Mouse (Mus musculus) stomach, postnatal 0 days (tissue): ENCODE measurements around the gene Gipr. TPM values are rescaled to one million over a fixed set of nuclear protein-coding genes. Genes with fewer than 3 reads are reported as not detected.
A peak's percentile ranks its signal among the peaks of the same experiment; 100 is the strongest.

Experiments
- ATAC-seq: fragments of 200-750 bp; cut with Nextera tagmentation; 2 replicates; pipeline ENCODE4 v1.8.0; 2017; ENCODE audit not compliant: low FRiP score, low TSS enrichment
- DNase-seq: peaks from one replicate; pipeline ENCODE4 v3.0.0-alpha.2; 2016; ENCODE audit warnings: low spot score
- H3K27ac ChIP-seq: fragments of 300-500 bp; sonication (generic); replicated peaks from 2 replicates; pipeline ENCODE4 v1.5.1; 2014; ENCODE audit warnings: mild to moderate bottlenecking, control low read depth
- H3K27me3 ChIP-seq: fragments of 300-500 bp; sonication (generic); 2 replicates; pipeline ENCODE4 v1.6.1; 2014; ENCODE audit warnings: low read length; ENCODE audit not compliant: control insufficient read depth, insufficient read depth
- H3K36me3 ChIP-seq: fragments of 300-500 bp; sonication (generic); 2 replicates; pipeline ENCODE4 v1.6.1; 2014; ENCODE audit warnings: low read length, mixed read lengths; ENCODE audit not compliant: control insufficient read depth, insufficient read depth
- H3K4me1 ChIP-seq: fragments of 300-500 bp; sonication (generic); replicated peaks from 2 replicates; pipeline ENCODE4 v1.6.1; 2014; ENCODE audit warnings: antibody characterized with exemption; ENCODE audit not compliant: control insufficient read depth, insufficient read depth
- H3K4me2 ChIP-seq: fragments of 300-500 bp; sonication (generic); replicated peaks from 2 replicates; pipeline ENCODE4 v1.6.1; 2014; ENCODE audit warnings: low read depth, mild to moderate bottlenecking, control low read depth, moderate library complexity
- H3K4me3 ChIP-seq: fragments of 300-500 bp; sonication (generic); 2 replicates; pipeline ENCODE4 v1.5.1; 2014; ENCODE audit warnings: low read depth, low read length, control low read depth
- H3K9ac ChIP-seq: fragments of 300-500 bp; sonication (generic); 2 replicates; pipeline ENCODE4 v1.6.1; 2014; ENCODE audit warnings: mild to moderate bottlenecking, low read length, control low read depth, mixed read lengths
- H3K9me3 ChIP-seq: fragments of 300-500 bp; sonication (generic); 2 replicates; pipeline ENCODE4 v1.6.1; 2016; ENCODE audit warnings: low read length; ENCODE audit not compliant: control insufficient read depth
- CTCF ChIP-seq: IDR thresholded peaks from 2 replicates; pipeline ENCODE4 v1.5.1; 2016; ENCODE audit warnings: antibody characterized with exemption, low read depth, mild to moderate bottlenecking, moderate library complexity
- EP300 ChIP-seq: optimal IDR thresholded peaks from 2 replicates; pipeline ENCODE3; 2016; ENCODE audit warnings: antibody characterized with exemption
- WGBS: fragments of 180-500 bp; shearing (Covaris S2); extraction: QIAGEN DNeasy Blood & Tissue Kit; methylation state at CpG from one replicate; pipeline ENCODE4 v1.1.7; 2014; 5-methylcytosine and 5-hydroxymethylcytosine counted together
- microRNA counts: library from miRNA; unstranded; fragments of <30 nt; microRNA quantifications from one replicate; lab custom pipeline; 2015
- microRNA-seq: library from miRNA; unstranded; fragments of <30 nt; microRNA quantifications from one replicate; pipeline ENCODE4, GENCODE M21; 2016
- polyA plus RNA-seq: library from polyadenylated mRNA; unstranded; fragments of >200 nt; fragmentation: Nextera tagmentation; extraction: Ambion mirVana; gene quantifications from 2 replicates; pipeline ENCODE4 v1.2.1, GENCODE M21; 2015

Gene Gipr
- polyA plus RNA-seq, 1 experiment from 2014 or later: 0.27 TPM

DNA sequence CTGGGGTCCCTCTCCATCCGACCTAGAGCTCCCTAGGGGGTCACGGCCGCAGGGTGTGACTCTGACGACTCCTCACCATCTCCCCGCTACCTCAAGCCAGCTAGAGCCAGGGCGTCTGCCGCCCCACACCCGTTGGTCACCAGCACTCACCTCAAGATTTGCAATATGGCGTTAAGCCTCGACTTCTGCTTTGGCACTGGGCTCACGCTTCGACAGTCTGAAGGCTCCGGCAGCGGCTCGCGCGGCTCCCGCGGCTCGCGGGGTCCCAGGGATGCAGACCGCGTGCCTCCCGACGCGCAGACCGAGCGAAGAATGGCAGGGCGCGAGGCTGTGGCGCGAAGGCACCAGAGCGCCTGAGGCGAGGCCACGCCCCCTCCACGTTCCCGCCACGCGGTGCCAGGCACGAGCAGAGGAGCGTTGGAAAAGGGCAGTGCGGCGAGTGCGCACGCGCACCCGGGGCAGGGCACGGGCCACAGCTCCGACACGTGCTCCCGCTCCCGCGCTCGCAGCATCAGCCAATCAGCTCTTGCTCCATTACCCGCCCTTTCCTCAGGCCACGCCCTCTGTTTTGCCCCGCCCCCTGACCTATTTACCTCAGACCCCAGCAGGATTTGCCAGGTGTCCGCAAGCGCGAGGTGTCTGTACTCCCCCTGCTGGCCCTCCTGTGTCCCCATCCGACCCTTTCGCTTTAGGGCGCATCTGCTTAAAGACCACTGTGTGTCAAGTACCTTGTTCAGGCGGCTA is 47.7 kb downstream of the Gipr start, which contains the start of gene Gm4969:
Gene Gm4969, minus strand, starts transcription at position 341 of the 744 bp plus-strand sequence.
- peak within 1 kb of the TSS; percentile 18 for H3K4me2 ChIP-seq
- DNase-seq: peak; percentile 81
- H3K27me3 ChIP-seq: no peaks in the 10 kb centered on the region
- H3K36me3 ChIP-seq: no peaks in the 10 kb centered on the region
- H3K27ac ChIP-seq: no peak within 1 kb of the TSS
- H3K9ac ChIP-seq: no peak within 1 kb of the TSS
- TF ChIP-seq EP300 (no peak), CTCF (peak; percentile 54)
- H3K4me3 ChIP-seq: 0 out of 2 replicates have a peak within 1 kb of the TSS, but pooled peaks have one; percentile 11
- H3K9me3 ChIP-seq: no peaks in the 10 kb centered on the region
- 23% methylated on average over 61 of the region's 64 CpGs for WGBS
- H3K4me1 ChIP-seq: no peaks in the 10 kb centered on the region; the same call in 1 of the 2 replicates
- peak; percentile 45 for ATAC-seq

DNA sequence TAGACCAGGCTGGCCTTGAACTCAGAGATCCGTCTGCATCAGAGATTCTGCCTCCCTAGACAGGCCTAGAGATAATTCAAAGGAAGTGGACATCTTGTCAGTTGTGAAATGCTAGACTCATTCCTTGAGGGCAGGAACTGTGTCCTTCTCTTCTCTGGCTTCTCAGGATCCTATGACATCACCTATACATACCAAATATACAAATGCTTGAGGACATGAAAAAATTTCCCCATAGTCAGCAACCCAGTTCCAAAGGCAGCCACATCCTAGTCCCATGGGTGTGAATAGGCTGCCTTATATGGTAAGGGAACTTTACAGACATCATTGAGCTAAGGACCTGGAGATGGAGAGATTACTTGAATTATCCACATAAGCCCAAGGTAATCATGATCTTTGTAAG is 56.4 kb downstream of the Gipr start:
- Histone ChIP-seq H3K9me3 (no peaks in the 10 kb centered on the region), H3K9ac (no peak overlapping the region), H3K4me1 (no peaks in the 10 kb centered on the region), H3K4me3 (no peak overlapping the region), H3K4me2 (no peak overlapping the region), H3K36me3 (no peaks in the 10 kb centered on the region), H3K27ac (no peak overlapping the region), H3K27me3 (no peaks in the 10 kb centered on the region)
- WGBS: 90% methylated on average over 1 of the region's 1 CpGs
- ATAC-seq: 0 out of 2 replicates have a peak, but pooled peaks have one; percentile 19
- TF ChIP-seq EP300 (no peak), CTCF (no peak)
- no peak for DNase-seq

DNA sequence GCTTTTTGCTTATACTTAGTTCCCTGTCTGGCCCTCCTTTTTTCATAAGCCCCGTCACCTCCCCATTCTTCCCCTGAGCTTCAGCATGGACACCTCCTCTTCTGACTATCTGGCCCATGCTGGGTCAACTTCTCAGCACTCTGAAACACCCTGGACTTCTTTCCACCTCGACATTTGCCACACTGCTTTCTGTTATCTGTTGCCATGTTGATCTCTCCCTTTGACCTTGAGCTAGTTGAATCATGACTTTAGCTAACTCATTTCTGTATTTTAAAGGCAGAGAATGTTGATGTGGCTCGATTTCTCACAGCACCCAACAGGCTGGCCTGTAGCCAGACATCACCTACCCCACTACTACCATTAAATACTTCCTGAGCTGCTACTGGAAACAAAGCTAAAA is 58.5 kb downstream of the Gipr start:
- Histone ChIP-seq H3K4me3 (no peak overlapping the region), H3K9ac (no peak overlapping the region), H3K27me3 (no peaks in the 10 kb centered on the region), H3K4me1 (no peaks in the 10 kb centered on the region), H3K27ac (no peak overlapping the region), H3K9me3 (no peaks in the 10 kb centered on the region), H3K4me2 (no peak overlapping the region), H3K36me3 (no peaks in the 10 kb centered on the region)
- DNase-seq (no peak), ATAC-seq (no peak)
- WGBS: 44% methylated on average over 3 of the region's 3 CpGs
- TF ChIP-seq EP300 (no peak), CTCF (no peak)

MicroRNAs encoded within 50 kb of the gene (microRNA counts, 519-probe panel; counts per million panel counts)
- not detected for microRNA mmu-miR-330 (lab: Ali Mortazavi, UCI)

Small RNA genes lying within 50 kb of the gene (microRNA-seq; reads per million reads assigned to microRNA genes)
- gene Mir330: 181 reads per million, percentile 52 among the genes with 10 or more reads in this experiment

Other genes starting within 250 kb of the Gipr start
- gene Nova2, start 240.2 kb downstream of the Gipr start, polyA plus RNA-seq: 0.18 and 0.22 TPM in 2 replicates
- gene Nanos2, start 178.7 kb downstream of the Gipr start, polyA plus RNA-seq: not detected in 2 replicates
- gene Mypop, start 174.9 kb downstream of the Gipr start, polyA plus RNA-seq: 1.3 and 1.4 TPM in 2 replicates
- gene Irf2bp1, start 162.1 kb downstream of the Gipr start, polyA plus RNA-seq: 9.8 and 12.0 TPM in 2 replicates
- 39.2 and 46.0 TPM in 2 replicates for gene Foxa3, start 142.6 kb downstream of the Gipr start, polyA plus RNA-seq
- 9.1 and 9.6 TPM in 2 replicates for gene Sympk, start 141.8 kb downstream of the Gipr start, polyA plus RNA-seq
- not detected in 2 replicates for gene Rsph6a, start 111.4 kb downstream of the Gipr start, polyA plus RNA-seq
- 4.5 and 7.0 TPM in 2 replicates for gene Dmwd, start 89.9 kb downstream of the Gipr start, polyA plus RNA-seq
- 91.3 and 103 TPM in 2 replicates for gene Dmpk, start 82.3 kb downstream of the Gipr start, polyA plus RNA-seq
- gene Six5, start 71.5 kb downstream of the Gipr start, polyA plus RNA-seq: 6.1 and 7.7 TPM in 2 replicates
- gene Gm4969, start 47.8 kb downstream of the Gipr start, polyA plus RNA-seq: 0.72 and 0.76 TPM in 2 replicates
- gene Fbxo46, start 46.3 kb downstream of the Gipr start, polyA plus RNA-seq: 6.5 and 6.7 TPM in 2 replicates
- 11.3 and 11.8 TPM in 2 replicates for gene Qpctl, start 16.8 kb downstream of the Gipr start, polyA plus RNA-seq
- gene Snrpd2, start 16.4 kb downstream of the Gipr start, polyA plus RNA-seq: 96.9 and 103 TPM in 2 replicates
- gene Eml2, start 10.3 kb upstream of the Gipr start, polyA plus RNA-seq: 8.4 and 8.8 TPM in 2 replicates
- 0.85 and 1.3 TPM in 2 replicates for gene Gpr4, start 46.4 kb upstream of the Gipr start, polyA plus RNA-seq
- gene Opa3, start 62.2 kb upstream of the Gipr start, polyA plus RNA-seq: 20.3 and 20.7 TPM in 2 replicates
- 108 and 120 TPM in 2 replicates for gene Vasp, start 105.7 kb upstream of the Gipr start, polyA plus RNA-seq
- 0.17 and 0.21 TPM in 2 replicates for gene Ppm1n, start 113.9 kb upstream of the Gipr start, polyA plus RNA-seq
- 10.1 and 12.1 TPM in 2 replicates for gene Rtn2, start 116.5 kb upstream of the Gipr start, polyA plus RNA-seq
- gene Fosb, start 143.9 kb upstream of the Gipr start, polyA plus RNA-seq: 0.21 and 0.38 TPM in 2 replicates
- gene Ercc1, start 178.7 kb upstream of the Gipr start, polyA plus RNA-seq: 32.8 and 36.9 TPM in 2 replicates
- gene Cd3eap, start 193.4 kb upstream of the Gipr start, polyA plus RNA-seq: 13.4 and 13.6 TPM in 2 replicates
- gene Ppp1r13l, start 193.6 kb upstream of the Gipr start, polyA plus RNA-seq: 10.3 and 12.2 TPM in 2 replicates
- gene Ercc2, start 215.9 kb upstream of the Gipr start, polyA plus RNA-seq: 6.0 and 6.4 TPM in 2 replicates
- 24.3 and 26.5 TPM in 2 replicates for gene Klc3, start 238.0 kb upstream of the Gipr start, polyA plus RNA-seq
- gene Ckm, start 238.6 kb upstream of the Gipr start, polyA plus RNA-seq: 42.1 and 43.6 TPM in 2 replicates